Mouse (Mus musculus) hindbrain, postnatal 0 days (tissue): ENCODE data around the gene Slc39a11. TPM values are rescaled to one million over a fixed set of nuclear protein-coding genes. Genes with fewer than 3 reads are reported as not detected.
A peak's percentile ranks its signal among the peaks of the same experiment; 100 is the strongest.

Source experiments
- ATAC-seq: fragments of 200-750 bp; cut with Nextera tagmentation; 2 replicates; pipeline ENCODE4 v1.8.0; 2017; ENCODE audit warnings: mild to moderate bottlenecking, moderate TSS enrichment, moderate library complexity
- DNase-seq: peaks from one replicate; pipeline ENCODE4 v3.0.0-alpha.2; 2015; ENCODE audit warnings: low spot score
- H3K27ac ChIP-seq: fragments of 300-500 bp; sonication (generic); 2 replicates; pipeline ENCODE4 v1.5.1; 2014; ENCODE audit warnings: mild to moderate bottlenecking
- H3K27me3 ChIP-seq: fragments of 300-500 bp; sonication (generic); 2 replicates; pipeline ENCODE4 v1.6.1; 2014; ENCODE audit warnings: low read length, mixed read lengths; ENCODE audit not compliant: insufficient read depth
- H3K36me3 ChIP-seq: fragments of 300-500 bp; sonication (generic); 2 replicates; pipeline ENCODE4 v1.6.1; 2014; ENCODE audit warnings: low read length, mixed read lengths; ENCODE audit not compliant: insufficient read depth
- H3K4me1 ChIP-seq: fragments of 300-500 bp; sonication (generic); 2 replicates; pipeline ENCODE4 v1.6.1; 2014; ENCODE audit warnings: antibody characterized with exemption, low read length, mixed read lengths; ENCODE audit not compliant: insufficient read depth
- H3K4me2 ChIP-seq: fragments of 300-500 bp; sonication (generic); 2 replicates; pipeline ENCODE4 v1.6.1; 2014; ENCODE audit warnings: low read depth, mild to moderate bottlenecking, low read length, moderate library complexity, mixed read lengths
- H3K4me3 ChIP-seq: fragments of 300-500 bp; sonication (generic); 2 replicates; pipeline ENCODE4 v1.5.1; 2014; ENCODE audit warnings: low read length
- H3K9ac ChIP-seq: fragments of 300-500 bp; sonication (generic); replicated peaks from 2 replicates; pipeline ENCODE4 v1.6.1; 2014; ENCODE audit warnings: mild to moderate bottlenecking, low read length, moderate library complexity, mixed read lengths
- H3K9me3 ChIP-seq: fragments of 300-500 bp; sonication (generic); 2 replicates; pipeline ENCODE4 v1.6.1; 2016; ENCODE audit warnings: low read length, mixed read lengths
- CTCF ChIP-seq: IDR thresholded peaks from 2 replicates; pipeline ENCODE4 v1.5.1; 2016; ENCODE audit warnings: antibody characterized with exemption, control low read depth, low read depth
- whole genome bisulfite sequencing: fragments of 180-500 bp; shearing (Covaris S2); extraction: QIAGEN DNeasy Blood & Tissue Kit; methylation state at CpG from one replicate; pipeline ENCODE4 v1.1.7; 2014; 5-methylcytosine and 5-hydroxymethylcytosine counted together
- polyA plus RNA-seq: library from polyadenylated mRNA; unstranded; fragments of >200 nt; fragmentation: Nextera tagmentation; extraction: Ambion mirVana; gene quantifications from 2 replicates; pipeline ENCODE4 v1.2.1, GENCODE M21; 2015
- total RNA-seq: library from RNA; depleted of rRNA; stranded (reverse); fragments of >200 nt; gene quantifications from 2 replicates; pipeline ENCODE4 v1.2.3, GENCODE M21; 2014

Slc39a11 gene
- total and polyA plus RNA-seq, 2 experiments from 2014 or later, result 35.6 to 63.3 TPM

- 20% methylated on average over 18 of the region's 18 CpGs for WGBS
- H3K4me2 ChIP-seq, result no peak overlapping the region
- H3K4me3 ChIP-seq, result no peak overlapping the region
- H3K9me3 ChIP-seq, result no peaks in the 10 kb centered on the region
- DNase-seq (peak; percentile 74), ATAC-seq (peak; percentile 93)
- H3K36me3 ChIP-seq, result no peaks in the 10 kb centered on the region
- peak overlapping the region; percentile 54; the same call in 1 of the 2 replicates for H3K27ac ChIP-seq
- H3K4me1 ChIP-seq, result peaks cover 6% of the 10 kb centered on the region; the same call in 1 of the 2 replicates
- no peak for TF ChIP-seq CTCF
- no peak overlapping the region for H3K9ac ChIP-seq
- H3K27me3 ChIP-seq, result no peaks in the 10 kb centered on the region
Observed at GRCm38 (mm10) chr11:113221267-113222195, 428.3 kb downstream of the Slc39a11 start.

GRCm38 (mm10) chr11:113220649-113221048, 429.2 kb downstream of the Slc39a11 start:
- 78% methylated on average over 2 of the region's 2 CpGs for WGBS
- TF ChIP-seq CTCF, result no peak
- peaks cover 6% of the 10 kb centered on the region; the same call in 1 of the 2 replicates for H3K4me1 ChIP-seq
- no peak overlapping the region for H3K4me3 ChIP-seq
- no peaks in the 10 kb centered on the region for H3K36me3 ChIP-seq
- H3K9ac ChIP-seq, result no peak overlapping the region
- H3K27ac ChIP-seq, result no peak overlapping the region
- ATAC-seq, result no peak
- no peak overlapping the region for H3K4me2 ChIP-seq
- H3K9me3 ChIP-seq, result no peaks in the 10 kb centered on the region
- no peak for DNase-seq
- H3K27me3 ChIP-seq, result no peaks in the 10 kb centered on the region

- DNase-seq, result no peak
- H3K27me3 ChIP-seq, result no peaks in the 10 kb centered on the region
- no peak for ATAC-seq
- no peak for TF ChIP-seq CTCF
- H3K4me2 ChIP-seq, result no peak overlapping the region
- no peak overlapping the region for H3K9ac ChIP-seq
- H3K27ac ChIP-seq, result no peak overlapping the region
- no peaks in the 10 kb centered on the region for H3K9me3 ChIP-seq
- H3K36me3 ChIP-seq, result no peaks in the 10 kb centered on the region
- H3K4me3 ChIP-seq, result no peak overlapping the region
- WGBS, result 69% methylated on average over 7 of the region's 7 CpGs
- H3K4me1 ChIP-seq, result 0 out of 2 replicates have a peak, but pooled peaks cover 4% of the 10 kb centered on the region
Observed at GRCm38 (mm10) chr11:113214741-113215140, 435.1 kb downstream of the Slc39a11 start.

- H3K4me3 ChIP-seq, result no peak overlapping the region
- H3K27ac ChIP-seq, result no peak overlapping the region
- DNase-seq (no peak), ATAC-seq (no peak)
- 58% methylated on average over 13 of the region's 13 CpGs for WGBS
- no peak for TF ChIP-seq CTCF
- no peaks in the 10 kb centered on the region for H3K9me3 ChIP-seq
- H3K27me3 ChIP-seq, result no peaks in the 10 kb centered on the region
- H3K9ac ChIP-seq, result no peak overlapping the region
- H3K4me2 ChIP-seq, result no peak overlapping the region
- H3K4me1 ChIP-seq, result 0 out of 2 replicates have a peak, but pooled peaks cover 5% of the 10 kb centered on the region
- H3K36me3 ChIP-seq, result no peaks in the 10 kb centered on the region
Observed at GRCm38 (mm10) chr11:113212390-113213025, 437.4 kb downstream of the Slc39a11 start.

GRCm38 (mm10) chr11:113209220-113209878, 440.5 kb downstream of the Slc39a11 start:
- Histone ChIP-seq H3K27me3 (no peaks in the 10 kb centered on the region), H3K4me3 (no peak overlapping the region), H3K4me1 (0 out of 2 replicates have a peak, but pooled peaks cover 5% of the 10 kb centered on the region), H3K9ac (no peak overlapping the region), H3K4me2 (no peak overlapping the region), H3K27ac (no peak overlapping the region), H3K9me3 (no peaks in the 10 kb centered on the region), H3K36me3 (no peaks in the 10 kb centered on the region)
- WGBS, result 73% methylated on average over 16 of the region's 16 CpGs
- TF ChIP-seq CTCF, result no peak
- DNase-seq (no peak), ATAC-seq (no peak)

- Histone ChIP-seq H3K4me3 (no peak overlapping the region), H3K9me3 (no peaks in the 10 kb centered on the region), H3K4me2 (no peak overlapping the region), H3K27me3 (no peaks in the 10 kb centered on the region), H3K4me1 (0 out of 2 replicates have a peak, but pooled peaks cover 5% of the 10 kb centered on the region), H3K27ac (no peak overlapping the region), H3K36me3 (no peaks in the 10 kb centered on the region), H3K9ac (no peak overlapping the region)
- DNase-seq, result no peak
- WGBS, result 77% methylated on average over 18 of the region's 18 CpGs
- ATAC-seq, result no peak
- TF ChIP-seq CTCF, result no peak
Observed at GRCm38 (mm10) chr11:113208521-113209072, 441.3 kb downstream of the Slc39a11 start.
